Mouse (Mus musculus) forelimb bud, embryonic 11.5 days (tissue): ENCODE measurements around the gene Lonrf2.

Experiments used
- DNase-seq: peaks from one replicate; pipeline ENCODE4 v3.0.0-alpha.2; 2012; ENCODE audit warnings: low read depth, low spot score

The Lonrf2 gene

GRCm38 (mm10) chr1:38769920-38770319 is 66.6 kb downstream of the Lonrf2 start:
- peak; percentile 72 for DNase-seq

GRCm38 (mm10) chr1:38767812-38768211 is 68.7 kb downstream of the Lonrf2 start:
- peak; percentile 89 for DNase-seq

GRCm38 (mm10) chr1:38766661-38767572 is 69.6 kb downstream of the Lonrf2 start:
- DNase-seq, result peak; percentile 95

- no peak for DNase-seq
Measured at GRCm38 (mm10) chr1:38766254-38766653, 70.3 kb downstream of the Lonrf2 start.

GRCm38 (mm10) chr1:38763960-38764613 is 72.4 kb downstream of the Lonrf2 start:
- DNase-seq, result no peak

GRCm38 (mm10) chr1:38760424-38760823 is 76.1 kb downstream of the Lonrf2 start:
- peak; percentile 84 for DNase-seq

- peak; percentile 91 for DNase-seq
Measured at GRCm38 (mm10) chr1:38757791-38758403, 78.6 kb downstream of the Lonrf2 start.

- no peak for DNase-seq
Measured at GRCm38 (mm10) chr1:38743863-38744262, 92.6 kb downstream of the Lonrf2 start.
